Mouse (Mus musculus) stomach, postnatal 0 days (tissue): ENCODE data around the gene Pccb.

ENCODE experiments used
- CTCF ChIP-seq: IDR thresholded peaks from 2 replicates; pipeline ENCODE4 v1.5.1; 2016; ENCODE audit warnings: antibody characterized with exemption, low read depth, mild to moderate bottlenecking, moderate library complexity
- EP300 ChIP-seq: optimal IDR thresholded peaks from 2 replicates; pipeline ENCODE3; 2016; ENCODE audit warnings: antibody characterized with exemption

GRCm38 (mm10) chr9:101038634-101039033 lies 3.9 kb upstream of the Pccb start:
- no peak for TF ChIP-seq CTCF
- no peak for TF ChIP-seq EP300
